Mouse (Mus musculus) CD4-positive, CD25-positive, alpha-beta regulatory T cell (primary cell): ENCODE results near the gene Extl1. TPM values are rescaled to one million over a fixed set of nuclear protein-coding genes. Genes with fewer than 3 reads are reported as not detected.

Experiments used
- polyA plus RNA-seq: library from polyadenylated mRNA; unstranded; fragments of 100-300 nt; shearing (Covaris generic); gene quantifications from one replicate; pipeline ENCODE4 v1.2.1, GENCODE M21; 2017

Extl1 gene
- 1.2 TPM for polyA plus RNA-seq

DNA sequence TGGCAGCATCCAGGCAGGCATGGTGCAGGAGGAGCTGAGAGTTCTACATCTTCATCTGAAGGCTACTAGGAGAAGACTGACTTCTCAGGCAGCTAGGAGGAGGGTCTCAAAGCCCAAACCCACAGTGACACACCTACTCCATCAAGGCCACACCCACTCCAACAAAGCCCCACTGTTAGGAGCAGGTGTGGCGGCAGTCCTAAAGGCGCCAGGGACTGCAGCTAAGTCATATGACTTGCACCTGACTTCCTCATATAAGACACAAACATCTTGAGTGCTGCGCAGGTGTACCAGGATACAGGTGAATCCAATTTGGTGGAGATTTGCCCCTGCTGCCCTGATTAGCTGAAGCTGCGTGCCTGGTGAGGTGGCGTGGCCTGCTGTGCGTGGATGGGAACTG, at the start of gene Extl1:
Gene Extl1, minus strand, starts transcription at position 101 of the 400 bp plus-strand sequence.

DNA sequence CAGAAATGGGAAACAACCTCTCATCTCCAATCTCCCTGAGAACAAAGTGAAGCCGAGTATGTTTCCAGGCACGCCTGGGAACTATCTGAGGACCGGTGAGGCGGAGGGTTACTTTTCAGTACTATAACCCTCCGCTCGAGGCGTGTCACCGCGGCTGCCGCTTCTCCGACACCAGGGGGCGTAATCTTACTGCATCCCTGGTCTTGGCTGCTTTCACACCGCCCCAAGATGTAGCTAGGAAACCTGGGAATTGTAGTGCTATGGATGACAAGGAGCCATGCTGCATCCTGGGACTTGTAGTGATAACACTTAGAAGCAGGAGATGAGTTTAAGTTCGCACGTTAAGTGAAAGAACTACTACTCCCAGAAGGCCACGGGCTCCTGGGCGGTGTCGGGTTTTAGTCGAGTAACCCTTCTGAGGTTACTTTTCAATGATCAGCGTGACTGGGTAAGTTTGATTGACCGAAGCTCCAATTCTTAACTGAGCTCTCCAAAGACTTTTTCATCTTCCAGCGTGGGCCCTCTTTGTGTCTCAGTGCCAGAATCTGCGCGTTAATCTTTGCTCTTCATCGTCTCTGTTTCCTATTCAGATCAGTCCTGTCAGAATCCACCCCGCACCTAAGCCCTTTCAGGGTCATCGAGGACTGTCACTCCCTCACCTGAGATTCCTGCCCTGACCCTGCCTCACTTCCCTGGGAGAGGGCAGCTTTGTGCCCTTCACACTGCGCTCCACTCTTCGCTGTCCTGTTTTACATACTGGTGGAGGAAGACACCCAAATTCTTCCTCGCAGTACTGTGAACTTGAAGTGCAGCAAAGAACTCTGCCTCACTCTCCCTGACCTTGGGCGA, 12.6 kb upstream of the Extl1 start, which contains the start of gene Pafah2:
Gene Pafah2, plus strand, starts transcription at position 344 of the 849 bp plus-strand sequence.

DNA sequence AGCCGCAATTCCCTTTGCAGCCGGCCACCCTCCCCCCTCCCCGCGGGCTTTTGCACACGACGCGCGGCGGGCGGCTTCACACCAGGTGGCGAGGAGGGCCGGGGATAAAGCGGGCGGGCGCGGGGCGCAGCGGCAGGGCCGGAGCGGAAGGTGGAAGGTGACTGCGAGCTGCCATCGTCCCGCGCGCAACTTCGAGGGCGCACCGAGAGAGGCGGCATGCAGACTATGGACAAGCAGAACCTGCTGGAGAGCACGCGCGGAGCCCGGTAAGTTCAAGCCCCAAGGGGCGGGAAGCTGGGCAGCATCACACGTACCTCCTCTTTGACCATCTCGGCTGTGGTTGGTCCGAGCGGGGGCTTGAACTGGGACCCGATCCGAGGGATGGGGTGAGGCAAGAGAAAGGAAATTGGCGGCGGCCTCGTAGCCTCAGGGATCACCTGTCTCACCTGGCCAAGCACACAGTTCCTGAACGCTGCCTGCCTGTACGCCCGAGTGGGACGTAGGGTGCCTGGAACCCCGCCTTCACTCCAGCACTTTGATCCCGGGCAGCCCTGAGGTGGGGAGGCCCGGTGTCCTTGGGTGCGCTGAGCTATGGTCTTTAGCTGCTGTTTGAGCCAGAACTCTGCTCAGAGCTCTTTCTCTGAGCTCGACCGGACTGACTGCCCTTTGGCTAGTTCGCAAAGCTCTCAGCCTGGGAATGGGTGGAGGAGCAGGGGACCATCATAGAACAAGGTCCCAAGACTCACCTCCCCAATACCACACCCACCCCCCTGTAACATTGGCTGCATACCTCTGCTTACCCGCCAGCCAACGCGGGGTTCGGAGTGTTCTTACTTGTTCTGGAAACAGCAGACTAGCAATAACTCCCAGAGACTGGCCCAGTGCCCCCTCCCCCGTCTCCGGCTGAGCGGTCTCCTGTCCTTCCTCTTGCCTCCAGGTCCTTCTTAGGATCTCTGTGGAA, 40.3 kb downstream of the Extl1 start, which contains the start of gene Slc30a2:
Gene Slc30a2, plus strand, starts transcription at position 111 of the 961 bp plus-strand sequence.

DNA sequence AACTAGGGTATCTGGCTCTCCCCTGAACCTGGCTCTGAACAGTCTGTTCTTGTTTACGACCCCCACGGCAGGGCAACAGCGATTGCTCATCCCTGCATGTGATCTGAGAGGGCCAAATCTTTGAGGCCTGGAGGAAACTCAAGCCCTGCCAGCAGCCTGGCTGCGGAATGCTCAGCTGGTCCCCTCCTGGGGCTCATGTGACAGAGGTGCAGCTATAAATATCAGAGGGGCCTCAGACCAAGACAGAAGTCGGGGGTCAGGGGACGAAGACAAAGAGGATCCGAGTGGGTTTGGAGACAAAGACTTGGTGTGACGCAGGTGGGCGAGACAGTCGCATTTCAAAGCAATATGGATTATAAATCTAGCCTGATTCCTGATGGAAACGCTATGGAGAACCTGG, 68.8 kb downstream of the Extl1 start, which contains the start of gene Trim63:
Gene Trim63, plus strand, starts transcription at position 245 of the 400 bp plus-strand sequence.

Other genes with a start within 250 kb of the Extl1 start
- 38.4 TPM for gene Cep85, start 196.7 kb downstream of the Extl1 start, polyA plus RNA-seq
- gene Gm7534, start 180.8 kb downstream of the Extl1 start, polyA plus RNA-seq = not detected
- not detected for gene Catsper4, start 156.5 kb downstream of the Extl1 start, polyA plus RNA-seq
- 0.12 TPM for gene Cnksr1, start 145.5 kb downstream of the Extl1 start, polyA plus RNA-seq
- 9.3 TPM for gene E130218I03Rik, start 140.2 kb downstream of the Extl1 start, polyA plus RNA-seq
- 23.6 TPM for gene Zfp593, start 138.3 kb downstream of the Extl1 start, polyA plus RNA-seq
- gene Gm30191, start 136.9 kb downstream of the Extl1 start, polyA plus RNA-seq = not detected
- gene Grrp1, start 129.7 kb downstream of the Extl1 start, polyA plus RNA-seq = not detected
- gene Pdik1l, start 96.0 kb downstream of the Extl1 start, polyA plus RNA-seq = 17.7 TPM
- not detected for gene Trim63, start 68.7 kb downstream of the Extl1 start, polyA plus RNA-seq
- 0.28 TPM for gene Slc30a2, start 40.7 kb downstream of the Extl1 start, polyA plus RNA-seq
- 1.8 TPM for gene Pafah2, start 12.5 kb upstream of the Extl1 start, polyA plus RNA-seq
- 62.6 TPM for gene Stmn1, start 84.5 kb upstream of the Extl1 start, polyA plus RNA-seq
- 24.0 TPM for gene Paqr7, start 112.8 kb upstream of the Extl1 start, polyA plus RNA-seq
- gene Aunip, start 127.1 kb upstream of the Extl1 start, polyA plus RNA-seq = 0.55 TPM
- gene Mtfr1l, start 151.5 kb upstream of the Extl1 start, polyA plus RNA-seq = 115 TPM
- 2.3 TPM for gene Selenon, start 168.3 kb upstream of the Extl1 start, polyA plus RNA-seq